Mouse (Mus musculus): ENCODE measurements around the gene Ythdf1. TPM values are rescaled to one million over a fixed set of nuclear protein-coding genes. Genes with fewer than 3 reads are reported as not detected.

The Ythdf1 gene
- polyA plus RNA-seq, 1 experiment from 2014 or later, result 59.2 TPM

DNA sequence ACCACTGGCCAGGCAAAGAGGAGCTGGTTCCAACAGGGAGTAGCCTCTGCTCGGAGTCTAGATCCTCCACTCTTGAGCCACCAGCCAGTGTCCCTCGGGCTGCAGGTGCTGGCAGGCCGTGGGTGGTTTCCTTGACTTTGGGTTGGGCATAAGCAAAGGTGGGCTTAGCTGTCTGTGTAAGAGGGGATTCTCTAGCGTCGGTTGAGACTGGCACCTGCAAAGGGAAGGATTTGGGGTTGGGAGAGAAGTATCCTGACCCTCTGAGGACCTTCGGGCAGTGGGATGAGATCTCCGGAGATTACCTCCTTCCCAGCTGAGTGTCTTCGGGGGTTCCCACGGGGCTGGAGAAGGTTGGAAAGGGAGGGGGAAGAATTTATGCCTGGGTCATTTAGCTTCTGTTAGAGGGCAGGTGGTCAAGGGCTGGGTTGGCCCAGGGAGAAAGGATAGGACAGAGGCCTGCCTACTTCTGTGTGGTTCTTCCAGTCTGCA, 28.9 kb downstream of the Ythdf1 start:
- WGBS, result 13% methylated on average over 9 of the region's 9 CpGs
- peaks cover 10% of the 10 kb centered on the region for H3K4me1 ChIP-seq (replicated peaks; ENCODE audit: control insufficient read depth, insufficient read depth, low read length)
- no peak overlapping the region for H3K9ac ChIP-seq (ENCODE audit: low read depth, low read length)
- ATAC-seq (replicated peaks; ENCODE audit: low FRiP score), result no peak
- no peak overlapping the region for H3K4me2 ChIP-seq
- no peaks in the 10 kb centered on the region for H3K9me3 ChIP-seq (ENCODE audit: control insufficient read depth, low read length)
- H3K4me3 ChIP-seq (ENCODE audit: low read depth, low read length), result no peak overlapping the region
- H3K27ac ChIP-seq (ENCODE audit: low read depth, low read length), result no peak overlapping the region
- H3K27me3 ChIP-seq (replicated peaks; ENCODE audit: control insufficient read depth, insufficient read depth, low read length), result peaks cover 96% of the 10 kb centered on the region
- no peaks in the 10 kb centered on the region for H3K36me3 ChIP-seq (ENCODE audit: control insufficient read depth, insufficient read depth, low read length)
- no peak for DNase-seq (ENCODE audit: low spot score)

DNA sequence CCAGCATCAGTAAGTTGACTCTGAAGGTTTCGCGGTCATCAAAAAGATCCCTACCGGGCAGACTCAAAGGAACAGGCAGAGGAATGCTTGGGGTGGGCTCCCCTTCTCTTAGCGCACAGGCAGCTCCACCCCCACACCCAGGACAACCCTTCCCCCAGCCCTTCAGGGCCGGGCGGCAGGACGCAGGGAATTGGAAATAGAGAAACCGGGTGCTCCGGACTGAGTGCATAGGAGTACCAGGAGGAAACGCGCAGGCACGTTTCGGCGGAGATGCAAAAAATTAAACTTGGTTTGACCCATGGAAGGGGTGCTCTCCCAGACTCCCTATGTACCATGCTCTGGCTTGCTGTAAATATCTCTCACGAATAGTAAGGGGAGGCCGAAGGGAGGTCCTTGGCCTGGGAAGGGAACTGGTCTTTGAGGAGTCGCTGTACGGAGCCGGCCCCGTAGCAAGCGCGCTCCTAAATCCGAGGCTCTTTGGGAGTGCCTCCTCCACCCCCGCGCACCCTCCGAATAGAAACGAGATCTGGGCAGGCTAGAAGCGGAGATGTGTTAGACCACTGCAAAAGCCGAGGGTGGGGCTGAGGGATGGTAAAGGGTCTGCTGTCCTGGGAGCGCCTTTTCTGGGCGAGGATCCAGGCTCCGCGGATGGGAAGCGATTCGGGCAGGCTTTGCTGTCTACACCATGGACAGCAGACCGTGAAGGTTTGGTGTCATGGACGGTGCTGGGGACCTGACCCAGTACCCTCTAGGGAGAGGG, 29.5 kb downstream of the Ythdf1 start:
- Histone ChIP-seq H3K27me3 (replicated peaks; ENCODE audit: control insufficient read depth, insufficient read depth, low read length) (peaks cover 93% of the 10 kb centered on the region), H3K4me2 (no peak overlapping the region), H3K27ac (ENCODE audit: low read depth, low read length) (no peak overlapping the region), H3K4me1 (replicated peaks; ENCODE audit: control insufficient read depth, insufficient read depth, low read length) (peaks cover 10% of the 10 kb centered on the region), H3K9ac (ENCODE audit: low read depth, low read length) (no peak overlapping the region), H3K9me3 (ENCODE audit: control insufficient read depth, low read length) (no peaks in the 10 kb centered on the region), H3K4me3 (ENCODE audit: low read depth, low read length) (no peak overlapping the region), H3K36me3 (ENCODE audit: control insufficient read depth, insufficient read depth, low read length) (no peaks in the 10 kb centered on the region)
- DNase-seq (ENCODE audit: low spot score) (no peak), ATAC-seq (replicated peaks; ENCODE audit: low FRiP score) (no peak)
- WGBS, result 2% methylated on average over 37 of the region's 37 CpGs

DNA sequence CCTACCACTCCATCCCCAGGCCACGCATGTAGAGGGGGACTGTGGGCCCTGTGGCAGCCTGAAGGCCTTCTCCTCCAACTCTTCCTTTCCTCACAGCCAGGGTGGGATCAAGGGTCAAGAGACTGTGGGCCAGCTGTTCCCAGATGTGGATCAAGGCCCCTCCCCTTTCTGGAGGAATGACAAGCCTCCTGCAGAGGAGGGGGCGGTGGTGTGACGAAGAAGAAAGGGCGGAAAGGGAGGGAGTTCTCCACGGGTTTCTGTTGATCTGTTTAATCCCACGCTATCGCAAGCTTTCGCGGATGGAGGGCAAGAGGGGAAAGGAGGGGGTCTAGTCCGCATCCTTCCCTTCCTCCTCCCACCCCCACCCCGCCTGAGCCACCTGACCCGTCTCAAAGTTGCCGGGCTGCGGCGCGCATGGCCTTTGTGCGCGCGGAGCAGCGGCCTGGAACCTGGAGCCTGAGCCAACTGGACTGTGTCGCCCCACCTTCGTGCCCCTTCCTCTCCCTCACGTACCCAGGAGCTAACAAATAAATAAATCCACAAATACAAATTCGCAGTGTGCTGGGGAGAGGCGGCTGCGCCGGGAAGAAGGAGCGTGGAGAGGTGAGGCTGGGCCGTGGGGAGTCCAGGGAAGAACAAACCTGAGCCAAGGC, 30.2 kb downstream of the Ythdf1 start:
- Histone ChIP-seq H3K9me3 (ENCODE audit: control insufficient read depth, low read length) (no peaks in the 10 kb centered on the region), H3K27me3 (replicated peaks; ENCODE audit: control insufficient read depth, insufficient read depth, low read length) (peaks cover 89% of the 10 kb centered on the region), H3K36me3 (ENCODE audit: control insufficient read depth, insufficient read depth, low read length) (no peaks in the 10 kb centered on the region), H3K4me2 (no peak overlapping the region), H3K9ac (ENCODE audit: low read depth, low read length) (no peak overlapping the region), H3K4me1 (replicated peaks; ENCODE audit: control insufficient read depth, insufficient read depth, low read length) (peaks cover 10% of the 10 kb centered on the region), H3K4me3 (ENCODE audit: low read depth, low read length) (no peak overlapping the region), H3K27ac (ENCODE audit: low read depth, low read length) (no peak overlapping the region)
- no peak for ATAC-seq (replicated peaks; ENCODE audit: low FRiP score)
- no peak for DNase-seq (ENCODE audit: low spot score)
- WGBS, result 2% methylated on average over 27 of the region's 29 CpGs

DNA sequence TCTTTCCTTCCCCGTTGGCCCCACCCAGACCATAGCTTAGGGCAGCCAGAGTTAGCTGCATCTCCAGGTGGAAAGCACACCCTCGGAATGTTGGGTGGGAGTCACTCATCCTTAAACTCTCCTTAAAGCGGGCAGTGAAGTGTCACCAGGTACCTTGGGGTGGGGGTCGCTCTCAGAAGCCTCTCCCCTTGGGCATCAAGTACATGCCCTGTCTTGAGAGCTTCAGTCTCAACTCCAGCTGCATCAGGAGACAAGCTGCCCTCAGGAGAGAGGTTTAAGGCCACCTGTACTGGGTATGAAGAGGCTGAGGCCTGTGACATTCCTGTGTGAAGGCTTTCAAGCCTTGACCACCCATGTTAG, 30.8 kb downstream of the Ythdf1 start:
- Histone ChIP-seq H3K27me3 (replicated peaks; ENCODE audit: control insufficient read depth, insufficient read depth, low read length) (peaks cover 82% of the 10 kb centered on the region), H3K9me3 (ENCODE audit: control insufficient read depth, low read length) (no peaks in the 10 kb centered on the region), H3K9ac (ENCODE audit: low read depth, low read length) (no peak overlapping the region), H3K36me3 (ENCODE audit: control insufficient read depth, insufficient read depth, low read length) (no peaks in the 10 kb centered on the region), H3K4me2 (no peak overlapping the region), H3K4me1 (replicated peaks; ENCODE audit: control insufficient read depth, insufficient read depth, low read length) (peaks cover 10% of the 10 kb centered on the region), H3K27ac (ENCODE audit: low read depth, low read length) (no peak overlapping the region), H3K4me3 (ENCODE audit: low read depth, low read length) (no peak overlapping the region)
- 21% methylated on average over 4 of the region's 4 CpGs for WGBS
- ATAC-seq (replicated peaks; ENCODE audit: low FRiP score) (no peak), DNase-seq (ENCODE audit: low spot score) (no peak)

DNA sequence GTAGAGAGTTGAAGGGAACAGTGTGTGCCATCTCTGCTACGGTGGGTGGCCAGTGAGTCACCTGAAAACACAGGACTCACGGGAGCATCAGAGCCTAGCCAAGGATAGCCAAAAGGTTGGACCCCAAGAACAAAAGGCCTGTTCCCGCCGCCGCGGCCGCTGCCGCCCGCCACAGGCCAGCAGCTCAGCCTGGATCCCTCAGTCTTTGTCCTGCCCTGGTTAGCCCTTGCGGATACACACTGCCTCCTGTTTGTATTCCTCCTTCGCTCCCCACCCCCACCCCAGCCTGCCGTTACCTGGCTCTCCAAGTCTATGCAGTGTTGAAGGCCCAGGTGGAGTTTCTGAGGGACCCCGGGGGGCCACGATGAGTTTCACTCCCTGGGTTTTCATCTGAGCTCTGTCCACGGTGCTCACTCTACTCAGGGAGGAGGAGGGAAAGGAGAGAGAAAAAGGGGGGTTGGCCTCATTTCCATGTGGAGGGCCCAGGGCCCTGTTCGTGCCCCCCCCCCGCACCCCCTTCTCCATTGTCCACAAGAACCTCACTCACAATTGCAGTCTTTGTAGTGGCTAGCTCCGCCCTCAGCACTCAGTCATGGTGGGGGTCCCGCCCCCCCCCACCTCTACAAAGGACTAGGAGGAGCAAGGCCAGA, 31.4 kb downstream of the Ythdf1 start:
- WGBS, result 16% methylated on average over 19 of the region's 19 CpGs

DNA sequence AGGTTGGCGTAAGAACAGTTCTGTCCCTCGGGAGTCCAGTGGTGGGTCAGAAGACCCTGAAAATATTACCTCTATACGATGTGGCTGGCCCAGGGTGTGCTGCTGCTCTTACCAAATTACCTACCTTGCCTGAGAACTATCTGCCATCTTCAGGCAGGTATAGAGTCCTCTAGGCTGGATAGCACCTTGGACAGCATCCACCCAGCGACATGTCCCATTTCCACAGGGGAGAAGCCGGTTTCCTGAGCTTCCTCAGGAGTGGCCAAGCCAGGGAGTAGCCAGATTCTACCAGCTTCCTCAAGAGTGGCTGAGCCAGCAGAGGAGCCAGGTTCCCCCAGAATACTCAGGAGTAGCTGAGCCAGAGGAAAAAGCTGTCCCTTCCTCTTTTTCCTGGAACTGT, 35.5 kb downstream of the Ythdf1 start:
- ATAC-seq (replicated peaks; ENCODE audit: low FRiP score), result no peak
- Histone ChIP-seq H3K27me3 (replicated peaks; ENCODE audit: control insufficient read depth, insufficient read depth, low read length) (peaks cover 36% of the 10 kb centered on the region), H3K27ac (ENCODE audit: low read depth, low read length) (no peak overlapping the region), H3K36me3 (ENCODE audit: control insufficient read depth, insufficient read depth, low read length) (no peaks in the 10 kb centered on the region), H3K4me3 (ENCODE audit: low read depth, low read length) (no peak overlapping the region), H3K4me2 (no peak overlapping the region), H3K9me3 (ENCODE audit: control insufficient read depth, low read length) (no peaks in the 10 kb centered on the region), H3K9ac (ENCODE audit: low read depth, low read length) (no peak overlapping the region), H3K4me1 (replicated peaks; ENCODE audit: control insufficient read depth, insufficient read depth, low read length) (no peaks in the 10 kb centered on the region)
- 45% methylated on average over 5 of the region's 5 CpGs for WGBS
- DNase-seq (ENCODE audit: low spot score), result no peak

More for the DNA sequence above, 31.4 kb downstream of the Ythdf1 start:
- H3K27ac ChIP-seq (ENCODE audit: low read depth, low read length), result no peak overlapping the region
- DNase-seq (ENCODE audit: low spot score), result no peak
- H3K4me1 ChIP-seq (replicated peaks; ENCODE audit: control insufficient read depth, insufficient read depth, low read length), result peaks cover 10% of the 10 kb centered on the region
- peaks cover 77% of the 10 kb centered on the region for H3K27me3 ChIP-seq (replicated peaks; ENCODE audit: control insufficient read depth, insufficient read depth, low read length)
- no peaks in the 10 kb centered on the region for H3K9me3 ChIP-seq (ENCODE audit: control insufficient read depth, low read length)
- H3K4me3 ChIP-seq (ENCODE audit: low read depth, low read length), result no peak overlapping the region
- no peaks in the 10 kb centered on the region for H3K36me3 ChIP-seq (ENCODE audit: control insufficient read depth, insufficient read depth, low read length)
- H3K9ac ChIP-seq (ENCODE audit: low read depth, low read length), result no peak overlapping the region
- ATAC-seq (replicated peaks; ENCODE audit: low FRiP score), result no peak
- H3K4me2 ChIP-seq, result no peak overlapping the region

DNA sequence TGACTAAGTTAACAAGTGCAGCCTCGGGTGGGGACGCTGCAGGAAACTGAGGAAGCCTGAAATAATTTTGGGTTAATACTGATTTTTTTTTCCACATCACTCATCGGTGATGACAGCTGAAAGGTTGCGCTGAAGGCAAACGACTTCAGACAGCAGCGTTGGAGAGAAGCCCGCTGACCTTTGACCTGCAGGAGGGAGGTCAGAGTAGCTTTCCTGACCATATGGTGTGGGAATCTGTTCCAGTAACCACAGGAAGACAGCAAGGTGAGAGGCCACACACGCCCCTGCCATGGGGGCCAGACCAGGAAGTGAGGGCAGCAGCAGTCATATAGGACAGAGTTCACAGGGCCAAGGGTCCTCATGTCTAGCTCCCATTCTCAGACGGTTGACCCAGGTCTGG, 39.5 kb downstream of the Ythdf1 start:
- Histone ChIP-seq H3K9me3 (ENCODE audit: control insufficient read depth, low read length) (no peaks in the 10 kb centered on the region), H3K4me1 (replicated peaks; ENCODE audit: control insufficient read depth, insufficient read depth, low read length) (no peaks in the 10 kb centered on the region), H3K4me3 (ENCODE audit: low read depth, low read length) (no peak overlapping the region), H3K27ac (ENCODE audit: low read depth, low read length) (no peak overlapping the region), H3K4me2 (no peak overlapping the region), H3K36me3 (ENCODE audit: control insufficient read depth, insufficient read depth, low read length) (no peaks in the 10 kb centered on the region), H3K9ac (ENCODE audit: low read depth, low read length) (no peak overlapping the region), H3K27me3 (replicated peaks; ENCODE audit: control insufficient read depth, insufficient read depth, low read length) (peaks cover 3% of the 10 kb centered on the region; the same call in 1 of the 2 replicates)
- ATAC-seq (replicated peaks; ENCODE audit: low FRiP score), result no peak
- no peak for DNase-seq (ENCODE audit: low spot score)
- WGBS, result 56% methylated on average over 9 of the region's 9 CpGs

DNA sequence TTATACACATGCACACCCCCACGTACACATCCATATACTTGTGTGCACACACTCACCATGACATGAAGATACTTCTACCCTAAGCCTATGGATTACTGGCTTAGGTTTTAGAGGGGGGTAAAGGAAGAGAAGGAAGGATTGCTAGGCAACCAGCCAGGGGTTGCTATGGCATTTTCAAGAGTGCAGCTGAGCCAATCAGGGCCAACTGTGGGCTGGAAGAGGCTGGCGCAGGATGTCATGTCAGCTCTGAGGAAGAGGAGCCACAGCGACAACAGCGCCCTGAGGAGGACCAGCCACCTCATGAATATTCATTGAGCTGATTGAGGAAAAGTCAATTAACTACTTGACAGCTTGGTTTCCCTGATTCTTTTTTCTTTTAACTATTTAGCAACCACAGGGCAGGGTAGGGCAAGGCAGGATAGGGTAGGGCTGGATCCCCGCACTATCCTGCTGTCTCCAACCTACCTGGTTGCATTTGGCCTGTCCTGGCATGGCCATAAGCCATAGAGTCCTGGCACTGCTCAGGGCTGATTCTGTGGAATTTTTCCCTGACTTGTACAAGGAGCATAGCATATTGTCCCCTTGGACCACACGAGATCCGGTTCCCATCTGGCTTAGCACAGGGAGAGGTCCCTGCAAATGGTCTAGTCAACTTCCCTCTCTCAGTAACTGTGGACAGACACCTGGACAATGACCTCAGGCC, 41.2 kb downstream of the Ythdf1 start:
- no peak for ATAC-seq (replicated peaks; ENCODE audit: low FRiP score)
- no peak overlapping the region for H3K27ac ChIP-seq (ENCODE audit: low read depth, low read length)
- H3K4me2 ChIP-seq, result no peak overlapping the region
- no peaks in the 10 kb centered on the region for H3K36me3 ChIP-seq (ENCODE audit: control insufficient read depth, insufficient read depth, low read length)
- H3K27me3 ChIP-seq (replicated peaks; ENCODE audit: control insufficient read depth, insufficient read depth, low read length), result no peaks in the 10 kb centered on the region; the same call in 1 of the 2 replicates
- 47% methylated on average over 7 of the region's 7 CpGs for WGBS
- no peaks in the 10 kb centered on the region for H3K4me1 ChIP-seq (replicated peaks; ENCODE audit: control insufficient read depth, insufficient read depth, low read length)
- no peaks in the 10 kb centered on the region for H3K9me3 ChIP-seq (ENCODE audit: control insufficient read depth, low read length)
- DNase-seq (ENCODE audit: low spot score), result no peak
- no peak overlapping the region for H3K9ac ChIP-seq (ENCODE audit: low read depth, low read length)
- no peak overlapping the region for H3K4me3 ChIP-seq (ENCODE audit: low read depth, low read length)

Data from liver, embryonic 11.5 days (tissue).